Mouse (Mus musculus) bone marrow macrophage, adult 2 months (primary cell): ENCODE data around the gene Hcrtr1. TPM values are rescaled to one million over a fixed set of nuclear protein-coding genes. Genes with fewer than 3 reads are reported as not detected.

Source experiments
- H3K27ac ChIP-seq: 2 replicates; pipeline ENCODE4 v1.5.1; 2012; ENCODE audit warnings: low read depth, low read length; ENCODE audit not compliant: insufficient read depth
- H3K4me1 ChIP-seq: 2 replicates; pipeline ENCODE4 v1.6.1; 2012; ENCODE audit warnings: low read length; ENCODE audit not compliant: control insufficient read depth, insufficient read depth
- H3K4me3 ChIP-seq: 2 replicates; pipeline ENCODE4 v1.5.1; 2012; ENCODE audit warnings: mild to moderate bottlenecking, low read length, moderate library complexity; ENCODE audit not compliant: insufficient read depth
- CTCF ChIP-seq: IDR thresholded peaks from 2 replicates; pipeline ENCODE4 v1.5.1; 2012; ENCODE audit warnings: low read depth, mild to moderate bottlenecking, low read length, moderate library complexity
- POLR2A ChIP-seq: IDR thresholded peaks from 2 replicates; pipeline ENCODE4 v1.6.1; 2012; ENCODE audit warnings: mild to moderate bottlenecking, low read depth, low read length, borderline replicate concordance
- polyA plus RNA-seq: library from polyadenylated mRNA; stranded (reverse); fragments of >200 nt; gene quantifications from 2 replicates; pipeline ENCODE4 v1.2.4, GENCODE M21; 2012; ENCODE audit not compliant: missing spikeins, insufficient read depth, insufficient read length

The Hcrtr1 gene
- polyA plus RNA-seq, 1 experiment = not detected

DNA sequence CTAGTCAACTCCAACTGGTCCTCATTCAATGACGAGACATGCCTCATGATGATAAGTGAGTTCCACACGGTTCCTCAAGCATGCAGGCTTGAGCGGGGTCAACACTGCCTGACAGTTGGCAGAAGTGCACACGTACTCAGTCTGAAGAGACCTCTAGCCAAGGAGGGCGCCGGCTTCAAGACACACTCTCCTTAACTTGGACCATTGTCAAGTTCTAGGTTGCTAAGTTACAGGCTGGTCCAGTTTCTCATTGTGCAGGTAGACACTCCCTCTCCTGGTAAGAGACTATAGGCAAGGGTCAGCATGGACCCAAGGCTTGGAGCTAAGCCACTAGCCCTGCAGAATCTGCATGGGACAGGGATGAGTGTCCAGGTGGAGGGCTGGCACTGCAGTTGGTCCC, 14.0 kb downstream of the Hcrtr1 start:
- Histone ChIP-seq H3K4me1 (no peaks in the 10 kb centered on the region; the same call in 1 of the 2 replicates), H3K4me3 (no peak overlapping the region), H3K27ac (no peak overlapping the region)
- TF ChIP-seq CTCF (no peak), POLR2A (no peak)

- Histone ChIP-seq H3K4me1 (no peaks in the 10 kb centered on the region; the same call in 1 of the 2 replicates), H3K27ac (no peak overlapping the region), H3K4me3 (no peak overlapping the region)
- TF ChIP-seq CTCF (no peak), POLR2A (no peak)
Observed at GRCm38 (mm10) chr4:130124110-130124509, 15.0 kb downstream of the Hcrtr1 start.

DNA sequence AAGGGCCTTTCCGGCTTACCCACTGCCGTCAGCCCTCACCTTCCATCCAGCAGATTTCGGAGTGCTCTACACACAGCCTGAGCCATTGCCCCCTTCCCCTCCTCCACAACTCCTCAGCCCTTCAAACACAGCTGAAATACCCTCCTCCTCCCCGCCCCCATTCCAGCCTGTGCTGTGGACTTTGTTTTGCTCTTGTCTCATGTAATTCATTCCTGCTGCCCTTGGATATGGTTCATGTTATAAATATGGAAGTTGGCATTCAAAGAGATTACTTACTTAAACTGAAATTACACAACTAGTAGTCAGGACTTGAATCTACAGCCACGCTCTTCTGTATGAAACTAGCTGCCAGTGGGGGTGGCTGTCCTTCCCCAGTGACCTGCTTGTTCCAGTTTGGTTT, 16.1 kb downstream of the Hcrtr1 start:
- no peak overlapping the region for H3K27ac ChIP-seq
- no peak overlapping the region for H3K4me3 ChIP-seq
- no peaks in the 10 kb centered on the region; the same call in 1 of the 2 replicates for H3K4me1 ChIP-seq
- TF ChIP-seq CTCF (no peak), POLR2A (no peak)

- TF ChIP-seq POLR2A = no peak
- no peak for TF ChIP-seq CTCF
- Histone ChIP-seq H3K4me3 (no peak overlapping the region), H3K27ac (no peak overlapping the region), H3K4me1 (no peaks in the 10 kb centered on the region; the same call in 1 of the 2 replicates)
Observed at GRCm38 (mm10) chr4:130121560-130121959, 17.6 kb downstream of the Hcrtr1 start.

DNA sequence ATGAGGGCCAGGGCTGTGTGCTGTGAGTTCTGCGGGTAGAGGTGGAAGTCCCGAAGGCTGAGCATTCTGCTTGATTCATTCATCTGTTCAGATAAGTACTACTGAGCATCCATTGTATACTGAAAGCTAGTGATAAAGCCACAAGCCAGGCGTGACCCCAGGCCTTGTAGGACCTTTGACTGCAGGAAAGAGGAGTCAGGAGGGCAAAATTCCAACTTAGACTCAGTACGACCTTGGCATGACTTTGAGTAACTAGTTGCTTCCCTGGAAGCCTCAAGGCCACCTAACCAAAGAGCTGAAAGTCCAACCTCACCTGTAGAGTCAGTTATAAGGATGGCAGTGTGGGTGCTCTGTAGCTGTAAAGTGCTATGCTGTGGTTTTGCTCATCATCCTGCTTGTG, 18.4 kb downstream of the Hcrtr1 start:
- no peak overlapping the region for H3K27ac ChIP-seq
- H3K4me3 ChIP-seq = no peak overlapping the region
- H3K4me1 ChIP-seq = no peaks in the 10 kb centered on the region; the same call in 1 of the 2 replicates
- TF ChIP-seq POLR2A (no peak), CTCF (no peak)

GRCm38 (mm10) chr4:130112732-130113131, 26.4 kb downstream of the Hcrtr1 start:
- TF ChIP-seq CTCF = no peak
- TF ChIP-seq POLR2A = no peak
- Histone ChIP-seq H3K4me1 (peaks cover 40% of the 10 kb centered on the region), H3K27ac (peak overlapping the region; percentile 3; the same call in 1 of the 2 replicates), H3K4me3 (no peak overlapping the region)

- H3K4me1 ChIP-seq = peaks cover 40% of the 10 kb centered on the region
- H3K27ac ChIP-seq = peak overlapping the region; percentile 3; the same call in 1 of the 2 replicates
- TF ChIP-seq CTCF (no peak), POLR2A (no peak)
- no peak overlapping the region for H3K4me3 ChIP-seq
Observed at GRCm38 (mm10) chr4:130112299-130112698, 26.9 kb downstream of the Hcrtr1 start.

GRCm38 (mm10) chr4:130110091-130110490, 29.1 kb downstream of the Hcrtr1 start:
- TF ChIP-seq POLR2A = no peak
- no peak for TF ChIP-seq CTCF
- peaks cover 40% of the 10 kb centered on the region for H3K4me1 ChIP-seq
- no peak overlapping the region for H3K4me3 ChIP-seq
- H3K27ac ChIP-seq = no peak overlapping the region

DNA sequence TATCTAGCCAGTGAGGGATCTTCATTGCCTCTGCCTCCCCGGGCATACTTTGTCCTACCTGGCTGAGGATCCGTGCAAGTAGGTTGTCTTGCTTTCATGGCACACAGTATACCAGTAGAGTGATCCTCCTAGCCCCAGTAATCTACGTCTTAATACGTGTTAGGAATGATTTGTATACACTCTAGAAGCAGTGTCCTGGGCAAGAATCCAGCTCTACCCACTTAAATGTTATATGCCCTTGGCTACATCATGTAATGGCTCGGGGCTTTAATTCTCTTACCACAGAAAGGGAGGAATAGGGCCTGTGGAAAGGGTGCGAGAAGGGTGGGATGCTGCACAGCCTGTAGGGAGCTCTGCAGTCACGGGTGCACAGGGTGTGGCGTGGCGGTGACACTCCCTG, 29.5 kb downstream of the Hcrtr1 start:
- TF ChIP-seq CTCF (no peak), POLR2A (no peak)
- H3K27ac ChIP-seq = no peak overlapping the region
- H3K4me3 ChIP-seq = no peak overlapping the region
- peaks cover 40% of the 10 kb centered on the region for H3K4me1 ChIP-seq

GRCm38 (mm10) chr4:130108929-130109328, 30.2 kb downstream of the Hcrtr1 start:
- Histone ChIP-seq H3K27ac (no peak overlapping the region), H3K4me3 (peak overlapping the region; percentile 14; the same call in 1 of the 2 replicates), H3K4me1 (peaks cover 40% of the 10 kb centered on the region)
- TF ChIP-seq POLR2A (no peak), CTCF (no peak)

DNA sequence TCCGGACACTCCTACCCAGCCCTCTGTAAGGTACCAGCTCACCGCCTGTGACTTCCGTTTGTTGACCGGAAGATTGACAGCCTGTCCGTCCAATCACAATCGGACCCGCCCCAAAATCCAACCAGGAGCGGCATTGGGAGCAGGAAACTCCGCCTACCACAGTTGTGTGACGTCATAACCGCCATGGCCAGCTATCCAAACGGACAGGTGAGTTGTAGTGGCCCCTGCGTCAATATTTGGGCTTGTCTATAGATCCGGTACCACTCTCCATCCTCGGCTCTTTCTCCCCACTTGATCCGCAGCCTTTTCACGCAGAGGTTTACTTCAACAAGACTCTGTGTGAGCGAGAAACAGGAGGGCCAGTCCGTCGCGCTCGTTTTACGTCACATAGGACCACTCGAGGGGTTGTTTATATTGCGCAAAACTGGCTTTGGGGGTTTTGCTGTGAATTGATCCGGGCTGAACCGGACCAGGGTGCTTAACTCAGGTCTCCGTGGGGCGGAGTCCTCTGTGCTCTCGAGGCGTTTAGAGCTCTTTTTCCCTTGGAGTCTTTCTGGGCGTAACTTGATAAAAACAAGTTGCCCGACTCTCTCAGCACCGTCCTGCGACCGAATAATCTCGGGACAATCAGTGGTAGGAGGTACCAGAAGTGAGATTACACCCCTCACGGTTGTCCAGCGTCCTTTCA, 31.6 kb downstream of the Hcrtr1 start:
- Histone ChIP-seq H3K4me1 (peaks cover 33% of the 10 kb centered on the region), H3K4me3 (peak overlapping the region; percentile 80), H3K27ac (peak overlapping the region; percentile 33)
- TF ChIP-seq CTCF (no peak), POLR2A (no peak; the same call in 1 of the 2 replicates)

DNA sequence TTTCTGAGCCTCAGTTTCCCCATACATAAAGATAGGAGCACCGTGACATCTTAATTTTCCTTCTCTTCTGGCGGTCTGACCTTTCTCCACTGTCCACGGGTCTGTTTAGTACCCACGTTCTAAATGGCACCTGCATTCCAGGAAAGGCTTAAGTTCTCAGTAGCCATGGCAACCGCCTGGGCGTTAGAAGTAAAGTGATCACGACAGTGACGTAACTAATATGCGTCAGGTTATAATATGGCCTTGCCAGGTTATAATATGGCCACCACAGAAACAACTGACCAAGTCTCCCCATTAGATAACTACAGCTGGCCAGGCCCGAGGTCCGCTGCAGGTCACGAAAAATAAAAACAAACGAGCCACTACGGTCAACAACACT, 32.1 kb downstream of the Hcrtr1 start:
- peak overlapping the region; percentile 33 for H3K27ac ChIP-seq
- peak overlapping the region; percentile 80 for H3K4me3 ChIP-seq
- peaks cover 33% of the 10 kb centered on the region for H3K4me1 ChIP-seq
- TF ChIP-seq CTCF (no peak), POLR2A (no peak)
